Mouse (Mus musculus) erythroblast, embryonic 14.5 days (primary cell): Measurements from ENCODE around the gene Zfp12.

Experiments
- GATA1 ChIP-seq: IDR thresholded peaks from 2 replicates; pipeline ENCODE4 v1.6.1; 2012; ENCODE audit warnings: low read length, inconsistent platforms, mixed read lengths
- TAL1 ChIP-seq: IDR thresholded peaks from 3 replicates; pipeline ENCODE4 v1.6.1; 2012; ENCODE audit warnings: low read length, inconsistent platforms, mixed read lengths

- no peak for TF ChIP-seq GATA1
- no peak for TF ChIP-seq TAL1
Measured at GRCm38 (mm10) chr5:143195166-143195565, 39.8 kb upstream of the Zfp12 start.
